Mouse (Mus musculus) ES-Bruce4 (cell line): ENCODE data around the gene Cspg4. TPM values are rescaled to one million over a fixed set of nuclear protein-coding genes. Genes with fewer than 3 reads are reported as not detected.

ENCODE experiments used
- H3K27ac ChIP-seq: 2 replicates; pipeline ENCODE4 v1.5.1; 2012; ENCODE audit warnings: low read length, inconsistent platforms; ENCODE audit not compliant: insufficient read depth
- H3K27me3 ChIP-seq: 2 replicates; pipeline ENCODE4 v1.6.1; 2012; ENCODE audit warnings: mild to moderate bottlenecking, low read length, inconsistent platforms; ENCODE audit not compliant: control insufficient read depth, poor library complexity, insufficient read depth, severe bottlenecking
- H3K36me3 ChIP-seq: 2 replicates; pipeline ENCODE4 v1.6.1; 2012; ENCODE audit warnings: inconsistent platforms, mild to moderate bottlenecking, low read length, moderate library complexity; ENCODE audit not compliant: control insufficient read depth, poor library complexity, insufficient read depth, severe bottlenecking
- H3K4me1 ChIP-seq: one replicate; pipeline ENCODE4 v1.8.1; 2011; ENCODE audit warnings: low read length; ENCODE audit not compliant: control insufficient read depth, insufficient read depth
- H3K4me3 ChIP-seq: 2 replicates; pipeline ENCODE4 v1.5.1; 2011; ENCODE audit warnings: low read depth, mild to moderate bottlenecking, low read length
- H3K9ac ChIP-seq: 2 replicates; pipeline ENCODE4 v1.6.1; 2012; ENCODE audit warnings: low read depth, mild to moderate bottlenecking, inconsistent platforms; ENCODE audit not compliant: poor library complexity, severe bottlenecking
- H3K9me3 ChIP-seq: replicated peaks from 2 replicates; pipeline ENCODE4 v1.6.1; 2012; ENCODE audit warnings: mild to moderate bottlenecking, low read length, inconsistent platforms; ENCODE audit not compliant: control insufficient read depth, poor library complexity, insufficient read depth, severe bottlenecking
- CTCF ChIP-seq: IDR thresholded peaks from one replicate; pipeline ENCODE4 v1.8.1; 2011; ENCODE audit warnings: low read depth, low read length
- EP300 ChIP-seq: IDR thresholded peaks from 2 replicates; pipeline ENCODE4 v1.6.1; 2011; ENCODE audit warnings: low read depth, low read length; ENCODE audit not compliant: insufficient read depth
- POLR2A ChIP-seq: IDR thresholded peaks from one replicate; pipeline ENCODE4 v1.8.1; 2011; ENCODE audit warnings: low read length; ENCODE audit not compliant: insufficient read depth
- polyA plus RNA-seq: library from polyadenylated mRNA; stranded (reverse); fragments of >200 nt; gene quantifications from 2 replicates; pipeline ENCODE4 v1.2.4, GENCODE M21; 2011; ENCODE audit warnings: low read depth; ENCODE audit not compliant: missing spikeins, insufficient read depth, insufficient read length

Cspg4 gene
- polyA plus RNA-seq, 1 experiment = 0.48 TPM

DNA sequence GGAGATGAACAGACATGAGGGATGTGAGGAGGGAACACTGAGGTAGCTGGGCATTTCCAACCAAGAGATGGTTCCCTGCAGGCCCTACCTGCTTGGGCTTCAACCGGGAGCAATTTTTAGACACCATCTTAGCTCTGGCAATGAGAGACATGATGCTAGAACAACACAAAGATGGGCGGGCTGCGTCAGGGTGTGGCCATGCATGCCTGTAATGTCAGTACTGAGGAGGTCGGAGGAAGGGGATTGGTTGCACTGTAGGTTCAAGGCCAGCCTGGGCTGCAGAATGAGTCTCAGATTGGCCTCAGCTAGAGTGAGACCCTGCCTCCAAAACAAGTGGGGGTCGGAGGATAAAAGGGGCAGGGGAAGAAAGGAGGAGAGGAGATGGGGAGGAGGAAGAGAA lies 1.6 kb downstream of the Cspg4 start:
- no peaks in the 10 kb centered on the region for H3K4me1 ChIP-seq
- H3K27me3 ChIP-seq = no peaks in the 10 kb centered on the region
- H3K9me3 ChIP-seq = no peaks in the 10 kb centered on the region
- no peak overlapping the region for H3K4me3 ChIP-seq
- H3K36me3 ChIP-seq = no peaks in the 10 kb centered on the region
- TF ChIP-seq POLR2A (no peak), EP300 (no peak), CTCF (no peak)
- H3K9ac ChIP-seq = no peak overlapping the region
- no peak overlapping the region for H3K27ac ChIP-seq

DNA sequence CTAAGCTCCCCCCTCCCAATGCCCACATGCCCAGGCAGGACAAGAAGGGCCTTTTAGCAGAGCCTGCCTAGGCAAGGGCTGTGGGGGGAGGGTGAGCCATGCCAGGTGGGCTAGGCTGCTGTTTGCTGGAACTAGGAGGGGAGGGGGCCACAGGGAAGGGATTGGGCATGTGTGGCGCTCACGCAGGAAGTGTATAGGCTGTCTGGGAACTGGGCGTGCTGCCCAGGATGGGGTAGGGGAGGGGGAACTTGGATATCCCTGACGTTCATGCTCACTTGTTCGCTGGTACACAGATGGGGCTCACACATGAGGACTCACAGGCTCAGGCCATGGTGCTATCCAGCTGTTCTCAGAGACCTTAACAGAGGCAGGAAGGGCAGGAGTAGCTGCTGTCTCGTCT lies 3.5 kb downstream of the Cspg4 start:
- H3K4me1 ChIP-seq = no peaks in the 10 kb centered on the region
- no peak overlapping the region for H3K9ac ChIP-seq
- no peaks in the 10 kb centered on the region for H3K27me3 ChIP-seq

GRCm38 (mm10) chr9:56869552-56869951 lies 4.7 kb downstream of the Cspg4 start:
- no peak for TF ChIP-seq POLR2A
- H3K27me3 ChIP-seq = no peaks in the 10 kb centered on the region
- H3K36me3 ChIP-seq = no peaks in the 10 kb centered on the region
- no peaks in the 10 kb centered on the region for H3K4me1 ChIP-seq
- no peaks in the 10 kb centered on the region for H3K9me3 ChIP-seq
- H3K9ac ChIP-seq = no peak overlapping the region
- no peak overlapping the region for H3K27ac ChIP-seq
- no peak overlapping the region for H3K4me3 ChIP-seq

More for the DNA sequence above, 3.5 kb downstream of the Cspg4 start:
- Histone ChIP-seq H3K27ac (no peak overlapping the region), H3K36me3 (no peaks in the 10 kb centered on the region), H3K9me3 (no peaks in the 10 kb centered on the region), H3K4me3 (no peak overlapping the region)
- TF ChIP-seq CTCF (no peak), EP300 (no peak), POLR2A (no peak)

GRCm38 (mm10) chr9:56870778-56871177 lies 5.9 kb downstream of the Cspg4 start:
- no peaks in the 10 kb centered on the region for H3K4me1 ChIP-seq
- H3K27ac ChIP-seq = no peak overlapping the region

GRCm38 (mm10) chr9:56871191-56871590 lies 6.4 kb downstream of the Cspg4 start:
- Histone ChIP-seq H3K9me3 (no peaks in the 10 kb centered on the region), H3K4me1 (no peaks in the 10 kb centered on the region), H3K4me3 (no peak overlapping the region), H3K9ac (no peak overlapping the region), H3K27ac (no peak overlapping the region), H3K27me3 (no peaks in the 10 kb centered on the region), H3K36me3 (no peaks in the 10 kb centered on the region)
- TF ChIP-seq EP300 = no peak
- TF ChIP-seq POLR2A = no peak
- TF ChIP-seq CTCF = no peak

More at GRCm38 (mm10) chr9:56870778-56871177, 5.9 kb downstream of the Cspg4 start:
- Histone ChIP-seq H3K27me3 (no peaks in the 10 kb centered on the region), H3K4me3 (no peak overlapping the region), H3K36me3 (no peaks in the 10 kb centered on the region), H3K9ac (no peak overlapping the region), H3K9me3 (no peaks in the 10 kb centered on the region)
- TF ChIP-seq EP300 (no peak), CTCF (no peak), POLR2A (no peak)

DNA sequence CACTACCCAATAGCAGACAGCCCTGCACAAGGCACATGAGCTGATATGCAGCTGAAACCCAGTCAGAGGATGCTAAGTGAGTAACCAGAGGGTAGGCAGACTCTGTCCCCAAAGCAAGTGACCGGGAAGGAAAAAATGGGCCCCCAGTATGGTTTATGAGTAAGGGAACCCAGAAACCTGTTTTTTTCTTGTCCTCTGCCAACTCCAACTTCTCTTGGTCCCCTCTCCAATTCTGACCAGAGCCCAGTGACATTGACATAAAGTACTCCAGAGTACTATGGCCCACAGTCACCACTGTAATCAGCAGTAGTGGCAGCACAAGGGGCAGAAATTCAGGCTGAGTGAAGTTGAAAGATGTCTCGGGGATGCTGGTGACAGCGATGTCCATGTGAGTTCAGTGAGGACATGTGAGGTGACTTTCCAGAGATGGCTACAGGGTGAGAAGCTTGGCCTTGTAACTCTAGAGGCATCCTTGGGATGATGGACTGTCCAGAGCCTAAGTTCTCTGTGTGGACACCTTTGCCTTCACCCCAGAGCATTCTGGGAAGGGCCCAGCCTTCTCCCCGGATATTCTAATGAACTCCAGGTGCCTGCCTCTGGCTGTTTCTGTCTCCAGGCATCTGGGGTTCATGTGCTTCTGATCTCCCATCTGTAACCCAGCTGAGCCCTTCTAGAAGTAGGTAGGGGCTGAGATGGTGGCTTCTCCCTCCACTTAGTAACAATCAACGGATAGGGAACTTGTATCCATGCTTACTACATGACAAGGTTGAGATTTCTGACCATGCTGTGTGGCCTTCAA lies 7.5 kb downstream of the Cspg4 start:
- H3K4me3 ChIP-seq = no peak overlapping the region
- H3K36me3 ChIP-seq = no peaks in the 10 kb centered on the region
- TF ChIP-seq CTCF (no peak), POLR2A (no peak), EP300 (no peak)
- H3K9ac ChIP-seq = no peak overlapping the region
- H3K9me3 ChIP-seq = no peaks in the 10 kb centered on the region
- peaks cover 2% of the 10 kb centered on the region for H3K4me1 ChIP-seq
- H3K27ac ChIP-seq = no peak overlapping the region
- H3K27me3 ChIP-seq = no peaks in the 10 kb centered on the region
